Mouse (Mus musculus) kidney, embryonic 15.5 days (tissue): Measurements from ENCODE around the gene Atp2c2. TPM values are rescaled to one million over a fixed set of nuclear protein-coding genes. Genes with fewer than 3 reads are reported as not detected.

Experiments used
- ATAC-seq: fragments of 200-750 bp; cut with Nextera tagmentation; replicated peaks from 2 replicates; pipeline ENCODE4 v1.8.0; 2017; ENCODE audit warnings: moderate TSS enrichment; ENCODE audit not compliant: low FRiP score
- H3K27ac ChIP-seq: fragments of 300-500 bp; sonication (generic); 2 replicates; pipeline ENCODE4 v1.5.1; 2015; ENCODE audit warnings: mild to moderate bottlenecking, inconsistent platforms
- H3K27me3 ChIP-seq: fragments of 300-500 bp; sonication (generic); 2 replicates; pipeline ENCODE4 v1.6.1; 2015; ENCODE audit warnings: inconsistent platforms
- H3K36me3 ChIP-seq: fragments of 300-500 bp; sonication (generic); 2 replicates; pipeline ENCODE4 v1.6.1; 2015; ENCODE audit warnings: inconsistent platforms
- H3K4me1 ChIP-seq: fragments of 300-500 bp; sonication (generic); 2 replicates; pipeline ENCODE4 v1.6.1; 2015; ENCODE audit warnings: inconsistent platforms
- H3K4me2 ChIP-seq: fragments of 300-500 bp; sonication (generic); 2 replicates; pipeline ENCODE4 v1.6.1; 2015; ENCODE audit warnings: moderate library complexity, mild to moderate bottlenecking, inconsistent platforms
- H3K4me3 ChIP-seq: fragments of 300-500 bp; sonication (generic); replicated peaks from 2 replicates; pipeline ENCODE4 v1.5.1; 2015; ENCODE audit warnings: mild to moderate bottlenecking, inconsistent platforms
- H3K9ac ChIP-seq: fragments of 300-500 bp; sonication (generic); 2 replicates; pipeline ENCODE4 v1.6.1; 2015; ENCODE audit warnings: mild to moderate bottlenecking, inconsistent platforms
- H3K9me3 ChIP-seq: fragments of 300-500 bp; sonication (generic); replicated peaks from 2 replicates; pipeline ENCODE4 v1.6.1; 2016; ENCODE audit warnings: inconsistent platforms
- WGBS: fragments of 180-500 bp; shearing (Covaris S2); methylation state at CpG from one replicate; pipeline ENCODE4 v1.1.7; 2015; ENCODE audit warnings: mixed read lengths; 5-methylcytosine and 5-hydroxymethylcytosine counted together
- polyA plus RNA-seq: library from polyadenylated mRNA; unstranded; fragments of >200 nt; fragmentation: Nextera tagmentation; extraction: Ambion mirVana; gene quantifications from 2 replicates; pipeline ENCODE4 v1.2.1, GENCODE M21; 2015

The Atp2c2 gene
- polyA plus RNA-seq, 1 experiment from 2014 or later = 1.6 TPM

DNA sequence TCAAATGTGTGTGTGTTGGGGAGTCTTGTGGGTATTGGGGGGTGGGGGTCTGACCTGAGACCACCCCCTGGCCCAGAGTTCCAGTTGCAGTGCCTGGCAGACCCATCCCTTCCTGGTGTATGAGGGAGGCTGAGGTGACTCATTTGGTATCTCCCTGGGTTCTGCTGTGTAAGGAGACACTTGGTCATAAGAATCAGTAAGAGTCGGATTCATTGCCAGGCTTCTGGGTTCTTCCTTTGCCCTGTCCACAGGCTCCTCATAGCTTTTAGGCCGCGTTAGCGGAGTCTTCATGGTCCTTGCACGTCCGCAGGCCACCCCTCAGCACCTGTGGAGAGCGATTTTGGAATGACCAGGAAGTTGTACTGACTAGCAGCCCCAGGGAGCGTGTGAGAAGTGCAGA, 8.7 kb downstream of the Atp2c2 start:
- WGBS = 77% methylated on average over 8 of the region's 8 CpGs
- Histone ChIP-seq H3K36me3 (no peaks in the 10 kb centered on the region), H3K4me1 (peaks cover 15% of the 10 kb centered on the region), H3K4me3 (no peak overlapping the region), H3K4me2 (no peak overlapping the region), H3K9ac (no peak overlapping the region), H3K27ac (0 out of 2 replicates have a peak overlapping the region, but pooled peaks have one; percentile 66), H3K9me3 (no peaks in the 10 kb centered on the region), H3K27me3 (peaks cover 14% of the 10 kb centered on the region; the same call in 1 of the 2 replicates)
- peak; percentile 40; the same call in 1 of the 2 replicates for ATAC-seq

- Histone ChIP-seq H3K27ac (peak overlapping the region; percentile 66; the same call in 1 of the 2 replicates), H3K9ac (no peak overlapping the region), H3K4me3 (no peak overlapping the region), H3K4me2 (no peak overlapping the region), H3K36me3 (no peaks in the 10 kb centered on the region), H3K4me1 (peaks cover 15% of the 10 kb centered on the region), H3K9me3 (no peaks in the 10 kb centered on the region), H3K27me3 (peaks cover 14% of the 10 kb centered on the region; the same call in 1 of the 2 replicates)
- ATAC-seq = peak; percentile 44; the same call in 1 of the 2 replicates
- 54% methylated on average over 14 of the region's 14 CpGs for WGBS
Measured at GRCm38 (mm10) chr8:119708878-119709702, 9.3 kb downstream of the Atp2c2 start.

- H3K4me3 ChIP-seq = no peak overlapping the region
- H3K4me2 ChIP-seq = no peak overlapping the region
- no peaks in the 10 kb centered on the region for H3K36me3 ChIP-seq
- WGBS = 72% methylated on average over 11 of the region's 11 CpGs
- H3K9ac ChIP-seq = no peak overlapping the region
- H3K9me3 ChIP-seq = no peaks in the 10 kb centered on the region
- H3K4me1 ChIP-seq = peaks cover 15% of the 10 kb centered on the region
- H3K27me3 ChIP-seq = peaks cover 9% of the 10 kb centered on the region; the same call in 1 of the 2 replicates
- ATAC-seq = peak; percentile 66
- peak overlapping the region; percentile 66; the same call in 1 of the 2 replicates for H3K27ac ChIP-seq
Measured at GRCm38 (mm10) chr8:119709703-119710093, 9.9 kb downstream of the Atp2c2 start.

- Histone ChIP-seq H3K27me3 (no peaks in the 10 kb centered on the region), H3K27ac (no peak overlapping the region), H3K4me2 (no peak overlapping the region), H3K4me1 (peaks cover 20% of the 10 kb centered on the region), H3K4me3 (no peak overlapping the region), H3K9ac (no peak overlapping the region), H3K9me3 (no peaks in the 10 kb centered on the region), H3K36me3 (no peaks in the 10 kb centered on the region)
- ATAC-seq = no peak
- WGBS = 70% methylated on average over 6 of the region's 6 CpGs
Measured at GRCm38 (mm10) chr8:119712226-119712625, 12.4 kb downstream of the Atp2c2 start.

- H3K9ac ChIP-seq = no peak overlapping the region
- no peaks in the 10 kb centered on the region for H3K9me3 ChIP-seq
Measured at GRCm38 (mm10) chr8:119713421-119713820, 13.6 kb downstream of the Atp2c2 start.

GRCm38 (mm10) chr8:119715221-119715620, 15.4 kb downstream of the Atp2c2 start:
- H3K9me3 ChIP-seq = no peaks in the 10 kb centered on the region
- H3K27ac ChIP-seq = no peak overlapping the region
- H3K4me1 ChIP-seq = peaks cover 5% of the 10 kb centered on the region; the same call in 1 of the 2 replicates
- 55% methylated on average over 12 of the region's 12 CpGs for WGBS
- no peak overlapping the region for H3K4me2 ChIP-seq
- no peaks in the 10 kb centered on the region for H3K36me3 ChIP-seq
- no peak overlapping the region for H3K9ac ChIP-seq
- no peaks in the 10 kb centered on the region for H3K27me3 ChIP-seq
- ATAC-seq = no peak
- H3K4me3 ChIP-seq = no peak overlapping the region

More at GRCm38 (mm10) chr8:119713421-119713820, 13.6 kb downstream of the Atp2c2 start:
- Histone ChIP-seq H3K36me3 (no peaks in the 10 kb centered on the region), H3K27me3 (no peaks in the 10 kb centered on the region), H3K4me1 (peaks cover 19% of the 10 kb centered on the region), H3K4me2 (no peak overlapping the region), H3K27ac (no peak overlapping the region), H3K4me3 (no peak overlapping the region)
- ATAC-seq = no peak
- 93% methylated on average over 5 of the region's 5 CpGs for WGBS

GRCm38 (mm10) chr8:119716730-119717299, 17.0 kb downstream of the Atp2c2 start:
- H3K4me3 ChIP-seq = no peak overlapping the region
- H3K36me3 ChIP-seq = no peaks in the 10 kb centered on the region
- ATAC-seq = no peak

DNA sequence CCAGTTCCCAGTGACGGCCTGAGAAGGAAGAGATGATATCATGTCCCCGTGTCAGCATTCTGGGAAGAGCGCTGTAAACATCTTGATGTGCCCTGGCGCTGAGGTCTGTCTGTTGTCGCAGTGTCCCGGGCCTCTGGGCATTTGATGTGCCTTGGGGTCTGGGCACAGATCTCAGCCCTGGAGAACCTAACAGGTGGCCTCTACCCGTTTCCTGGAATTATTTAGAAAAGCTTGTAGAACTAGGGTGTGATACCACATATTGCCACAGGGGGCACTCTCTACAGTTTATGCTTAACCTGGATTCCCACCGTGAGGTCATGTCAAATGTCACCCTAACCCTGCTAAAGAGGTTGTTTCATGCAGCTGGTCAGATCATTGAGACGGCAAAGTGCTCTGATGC, 18.0 kb downstream of the Atp2c2 start:
- Histone ChIP-seq H3K4me1 (peaks cover 5% of the 10 kb centered on the region; the same call in 1 of the 2 replicates), H3K36me3 (no peaks in the 10 kb centered on the region), H3K27ac (no peak overlapping the region), H3K27me3 (no peaks in the 10 kb centered on the region), H3K9me3 (no peaks in the 10 kb centered on the region), H3K4me3 (no peak overlapping the region), H3K9ac (no peak overlapping the region), H3K4me2 (no peak overlapping the region)
- WGBS = 62% methylated on average over 9 of the region's 9 CpGs
- ATAC-seq = no peak

More at GRCm38 (mm10) chr8:119716730-119717299, 17.0 kb downstream of the Atp2c2 start:
- Histone ChIP-seq H3K9ac (no peak overlapping the region), H3K4me2 (no peak overlapping the region), H3K4me1 (peaks cover 5% of the 10 kb centered on the region; the same call in 1 of the 2 replicates), H3K27me3 (no peaks in the 10 kb centered on the region), H3K27ac (no peak overlapping the region), H3K9me3 (no peaks in the 10 kb centered on the region)

DNA sequence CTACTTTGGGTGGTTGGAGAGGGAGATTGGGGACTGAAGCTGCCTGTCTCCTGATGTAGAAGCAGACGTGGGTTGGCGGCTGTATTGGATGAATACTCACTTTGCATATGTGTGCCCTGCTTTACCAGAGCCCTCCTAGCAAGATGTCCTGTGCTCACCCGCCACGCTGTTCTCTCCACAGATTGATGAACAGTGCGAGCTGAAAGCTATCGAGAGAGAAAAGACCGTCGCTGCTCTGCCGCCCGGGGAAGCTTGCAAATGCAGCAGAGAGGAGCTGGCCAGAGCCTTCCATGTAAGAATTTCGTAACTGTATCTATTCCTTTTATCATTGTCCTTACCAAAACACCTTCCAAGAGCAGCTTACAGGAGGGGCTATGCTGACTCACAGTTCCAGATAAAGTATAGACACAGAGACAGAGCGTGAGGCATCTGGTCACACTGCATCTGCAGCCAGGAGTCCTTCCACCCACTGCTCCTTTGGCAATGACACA, 19.2 kb downstream of the Atp2c2 start:
- no peak for ATAC-seq
- Histone ChIP-seq H3K4me3 (no peak overlapping the region), H3K27ac (no peak overlapping the region), H3K9me3 (no peaks in the 10 kb centered on the region), H3K9ac (no peak overlapping the region), H3K36me3 (no peaks in the 10 kb centered on the region), H3K4me2 (no peak overlapping the region), H3K4me1 (peaks cover 5% of the 10 kb centered on the region; the same call in 1 of the 2 replicates), H3K27me3 (no peaks in the 10 kb centered on the region)
- 69% methylated on average over 12 of the region's 12 CpGs for WGBS

- H3K27me3 ChIP-seq = no peaks in the 10 kb centered on the region
- no peak for ATAC-seq
Measured at GRCm38 (mm10) chr8:119722348-119722747, 22.5 kb downstream of the Atp2c2 start.

GRCm38 (mm10) chr8:119723676-119724075, 23.9 kb downstream of the Atp2c2 start:
- Histone ChIP-seq H3K27ac (no peak overlapping the region), H3K9me3 (no peaks in the 10 kb centered on the region), H3K9ac (no peak overlapping the region), H3K4me2 (no peak overlapping the region), H3K27me3 (no peaks in the 10 kb centered on the region; the same call in 1 of the 2 replicates), H3K4me1 (no peaks in the 10 kb centered on the region), H3K36me3 (no peaks in the 10 kb centered on the region), H3K4me3 (no peak overlapping the region)
- ATAC-seq = no peak
- 63% methylated on average over 4 of the region's 4 CpGs for WGBS

More at GRCm38 (mm10) chr8:119722348-119722747, 22.5 kb downstream of the Atp2c2 start:
- Histone ChIP-seq H3K4me2 (no peak overlapping the region), H3K4me1 (no peaks in the 10 kb centered on the region), H3K9ac (no peak overlapping the region), H3K9me3 (no peaks in the 10 kb centered on the region), H3K36me3 (no peaks in the 10 kb centered on the region), H3K4me3 (no peak overlapping the region), H3K27ac (no peak overlapping the region)
- WGBS = 62% methylated on average over 6 of the region's 6 CpGs

GRCm38 (mm10) chr8:119724596-119724995, 24.8 kb downstream of the Atp2c2 start:
- 91% methylated on average over 6 of the region's 6 CpGs for WGBS
- no peaks in the 10 kb centered on the region for H3K9me3 ChIP-seq
- H3K27me3 ChIP-seq = no peaks in the 10 kb centered on the region; the same call in 1 of the 2 replicates
- no peak overlapping the region for H3K9ac ChIP-seq
- no peaks in the 10 kb centered on the region for H3K4me1 ChIP-seq
- H3K4me2 ChIP-seq = no peak overlapping the region
- H3K4me3 ChIP-seq = no peak overlapping the region
- no peak for ATAC-seq
- H3K27ac ChIP-seq = no peak overlapping the region
- H3K36me3 ChIP-seq = no peaks in the 10 kb centered on the region
